Mouse (Mus musculus) bone marrow macrophage, adult 2 months (primary cell): ENCODE data around the gene Nudt8.

Source experiments
- CTCF ChIP-seq: IDR thresholded peaks from 2 replicates; pipeline ENCODE4 v1.5.1; 2012; ENCODE audit warnings: low read depth, mild to moderate bottlenecking, low read length, moderate library complexity
- POLR2A ChIP-seq: IDR thresholded peaks from 2 replicates; pipeline ENCODE4 v1.6.1; 2012; ENCODE audit warnings: mild to moderate bottlenecking, low read depth, low read length, borderline replicate concordance

DNA sequence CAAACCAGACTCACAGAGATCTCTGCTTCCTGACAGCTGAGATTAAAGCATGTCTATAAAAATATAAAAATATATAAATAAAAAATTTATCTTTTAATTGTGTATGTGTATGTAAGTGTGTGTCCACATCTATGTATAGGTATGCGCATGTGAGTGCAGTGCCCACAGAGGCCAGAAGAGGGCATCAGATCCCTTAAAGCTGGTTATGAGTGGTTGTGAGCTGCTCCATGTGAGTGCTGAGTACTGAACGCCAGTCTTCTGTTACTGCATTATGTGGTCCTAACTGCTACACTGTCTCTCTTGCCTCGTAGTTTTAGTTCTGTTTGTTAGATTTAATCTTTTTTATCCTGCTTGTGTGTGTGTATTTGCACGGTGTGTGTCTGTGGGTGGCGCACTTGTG, 50.6 kb downstream of the Nudt8 start:
- TF ChIP-seq CTCF (no peak), POLR2A (no peak)
